Mouse (Mus musculus) CH12.LX (cell line): ENCODE results near the gene Wasf3. TPM values are rescaled to one million over a fixed set of nuclear protein-coding genes. Genes with fewer than 3 reads are reported as not detected.
"Not testable (repeated sequence)": the region's sequence is repeated elsewhere in the genome, so short reads cannot be mapped to it uniquely, and the experiment has no call there.

Experiments
- DNase-seq: peaks from one replicate; pipeline ENCODE4 v3.0.0-alpha.2; 2013; ENCODE audit errors: extremely low read depth
- H3K27ac ChIP-seq: 2 replicates; pipeline ENCODE4 v1.5.1; 2012; ENCODE audit warnings: low read depth, mild to moderate bottlenecking, control low read depth, moderate library complexity; ENCODE audit not compliant: insufficient read depth
- H3K27me3 ChIP-seq: replicated peaks from 2 replicates; pipeline ENCODE3; 2012; ENCODE audit warnings: inconsistent platforms
- H3K36me3 ChIP-seq, 2 experiments: replicated peaks in 1 of 2; 2 replicates each; pipeline versions ENCODE3 to v1.6.1; 2012; ENCODE audit warnings: inconsistent platforms in 1 of 2, low read length in 1 of 2, mild to moderate bottlenecking in 1 of 2, mixed read lengths in 1 of 2, moderate library complexity in 1 of 2; ENCODE audit not compliant: control insufficient read depth in 1 of 2, insufficient read depth in 1 of 2
- H3K4me1 ChIP-seq, 2 experiments: 2 replicates each; pipeline ENCODE4 v1.6.1; 2012; ENCODE audit warnings: inconsistent platforms in 1 of 2, moderate library complexity in 1 of 2; ENCODE audit not compliant: insufficient read depth in 2 of 2, control insufficient read depth in 1 of 2
- H3K4me2 ChIP-seq: 2 replicates; pipeline ENCODE4 v1.6.1; 2012; ENCODE audit warnings: low read depth, mild to moderate bottlenecking, control low read depth; ENCODE audit not compliant: poor library complexity, insufficient read depth, severe bottlenecking
- H3K4me3 ChIP-seq, 3 experiments: fragments of 150-350 bp in 1 of 3; sonication (generic) in 1 of 3; replicated peaks in 1 of 3; 2 replicates each; pipeline versions ENCODE3 to v1.5.1; 2011 to 2012; ENCODE audit warnings: low read depth in 2 of 3, low read length in 2 of 3, mild to moderate bottlenecking in 2 of 3, moderate library complexity in 2 of 3, control low read depth in 1 of 3, improper control_type of control experiment in 1 of 3, inconsistent platforms in 1 of 3, mixed read lengths in 1 of 3; ENCODE audit not compliant: poor library complexity in 1 of 3
- H3K79me2 ChIP-seq: replicated peaks from 2 replicates; pipeline ENCODE4 v1.6.1; 2012; ENCODE audit warnings: mild to moderate bottlenecking, moderate library complexity; ENCODE audit not compliant: control insufficient read depth, poor library complexity, insufficient read depth, severe bottlenecking; ENCODE audit errors: extremely low read depth
- H3K9ac ChIP-seq: 2 replicates; pipeline ENCODE4 v1.6.1; 2012; ENCODE audit warnings: low read depth, mild to moderate bottlenecking, control low read depth, moderate library complexity; ENCODE audit not compliant: insufficient read depth
- H3K9me3 ChIP-seq: replicated peaks from 2 replicates; pipeline ENCODE3; 2012; ENCODE audit warnings: low read length, inconsistent platforms, mixed read lengths
- dilution Hi-C: fragments of 300-500 bp; cut with MboI; formaldehyde crosslinking; loops from 2 replicates; pipeline ENCODE4 v1.14.3; 2020; ENCODE audit warnings: low sequenced_read_pairs; ENCODE audit not compliant: extremely low pct_unique_long_range_greater_than_20kb, extremely low pct_ligation_motif_present
- in situ Hi-C: fragments of 300-500 bp; cut with MboI; formaldehyde crosslinking; loops from 3 replicates; pipeline ENCODE4 v1.14.3; 2019; ENCODE audit warnings: low sequenced_read_pairs, low pct_ligation_motif_present, low pct_unique_long_range_greater_than_20kb, mixed read lengths
- polyA plus RNA-seq: library from polyadenylated mRNA; unstranded; fragments of >175 nt; gene quantifications from 2 replicates; pipeline ENCODE4 v1.2.1, GENCODE M21; 2012; ENCODE audit warnings: low read depth; ENCODE audit not compliant: insufficient read length
- total RNA-seq, 2 experiments: library from RNA; depleted of rRNA; stranded (reverse); fragments of 300-350 nt in 1 of 2; fragments of >200 nt in 1 of 2; gene quantifications; 2 replicates each; pipeline ENCODE4 v1.2.3; 2012 to 2014

Wasf3 gene
- total and polyA plus RNA-seq, 3 experiments = not detected

DNA sequence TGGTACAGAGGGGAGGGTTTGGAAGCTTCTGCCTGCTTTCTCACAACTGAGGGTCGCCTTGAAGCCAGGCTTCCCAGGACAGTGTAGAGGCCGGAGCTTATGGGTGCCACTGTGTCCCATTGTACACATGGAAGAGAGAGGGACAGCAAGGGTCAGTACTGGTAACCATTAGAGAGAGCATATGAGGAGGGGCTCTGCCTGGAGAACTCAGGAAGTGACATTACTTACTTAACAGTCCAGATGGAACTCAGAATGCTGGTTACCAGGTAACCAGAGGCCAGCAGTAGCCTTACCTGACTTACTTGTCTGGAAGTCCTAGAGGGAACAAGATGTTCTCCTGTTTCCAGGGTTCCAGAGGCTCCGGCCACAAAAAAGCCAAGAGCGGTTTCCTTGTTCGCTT lies 117.3 kb downstream of the Wasf3 start, which contains the start of gene 4930449I24Rik:
TSS of gene 4930449I24Rik (plus strand) at position 301 of the 400 bp plus-strand sequence.
- H3K79me2 ChIP-seq, dilution Hi-C loops, H3K27me3 ChIP-seq, DNase-seq, H3K27ac ChIP-seq, in situ Hi-C loops, H3K4me3 ChIP-seq, H3K4me2 ChIP-seq, H3K36me3 ChIP-seq, H3K9me3 ChIP-seq, H3K9ac ChIP-seq, H3K4me1 ChIP-seq: not testable (repeated sequence)

DNA sequence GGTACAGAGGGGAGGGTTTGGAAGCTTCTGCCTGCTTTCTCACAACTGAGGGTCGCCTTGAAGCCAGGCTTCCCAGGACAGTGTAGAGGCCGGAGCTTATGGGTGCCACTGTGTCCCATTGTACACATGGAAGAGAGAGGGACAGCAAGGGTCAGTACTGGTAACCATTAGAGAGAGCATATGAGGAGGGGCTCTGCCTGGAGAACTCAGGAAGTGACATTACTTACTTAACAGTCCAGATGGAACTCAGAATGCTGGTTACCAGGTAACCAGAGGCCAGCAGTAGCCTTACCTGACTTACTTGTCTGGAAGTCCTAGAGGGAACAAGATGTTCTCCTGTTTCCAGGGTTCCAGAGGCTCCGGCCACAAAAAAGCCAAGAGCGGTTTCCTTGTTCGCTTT lies 129.0 kb downstream of the Wasf3 start, which contains the start of gene Gm3402:
TSS of gene Gm3402 (plus strand) at position 301 of the 400 bp plus-strand sequence.
- in situ Hi-C loops = not testable (repeated sequence)

More for the DNA sequence above, 129.0 kb downstream of the Wasf3 start, which contains the start of gene Gm3402:
- H3K36me3 ChIP-seq, H3K27me3 ChIP-seq, H3K4me2 ChIP-seq, dilution Hi-C loops, H3K4me3 ChIP-seq, H3K9me3 ChIP-seq, H3K4me1 ChIP-seq, H3K27ac ChIP-seq, H3K9ac ChIP-seq, H3K79me2 ChIP-seq, DNase-seq: not testable (repeated sequence)

Other genes starting within 250 kb of the Wasf3 start
- gene Gm5565, start 224.4 kb upstream of the Wasf3 start, total RNA-seq (2012; rRNA removed) = not detected in 2 replicates
- not detected in 2 replicates for gene Gm5565, start 224.4 kb upstream of the Wasf3 start, total RNA-seq (2014; rRNA removed)
- gene Gm5565, start 224.4 kb upstream of the Wasf3 start, polyA plus RNA-seq = not detected in 2 replicates
- not detected in 2 replicates for gene Gm6309, start 214.3 kb upstream of the Wasf3 start, total RNA-seq (2012; rRNA removed)
- gene Gm6309, start 214.3 kb upstream of the Wasf3 start, total RNA-seq (2014; rRNA removed) = not detected in 2 replicates
- gene Gm6309, start 214.3 kb upstream of the Wasf3 start, polyA plus RNA-seq = not detected in 2 replicates
- gene 1700001J03Rik, start 199.7 kb upstream of the Wasf3 start, total RNA-seq (2012; rRNA removed) = not detected in 2 replicates
- not detected in 2 replicates for gene 1700001J03Rik, start 199.7 kb upstream of the Wasf3 start, total RNA-seq (2014; rRNA removed)
- gene 1700001J03Rik, start 199.7 kb upstream of the Wasf3 start, polyA plus RNA-seq = 0.44 TPM in 1 of 2 replicates, not detected in the other
- gene Rnf6, start 163.4 kb upstream of the Wasf3 start, total RNA-seq (2012; rRNA removed) = 20.7 and 21.4 TPM in 2 replicates
- gene Rnf6, start 163.4 kb upstream of the Wasf3 start, total RNA-seq (2014; rRNA removed) = 15.9 and 19.1 TPM in 2 replicates
- gene Rnf6, start 163.4 kb upstream of the Wasf3 start, polyA plus RNA-seq = 22.7 and 24.1 TPM in 2 replicates
- gene Cdk8, start 153.8 kb upstream of the Wasf3 start, total RNA-seq (2012; rRNA removed) = 52.6 and 55.0 TPM in 2 replicates
- 99.1 and 112 TPM in 2 replicates for gene Cdk8, start 153.8 kb upstream of the Wasf3 start, total RNA-seq (2014; rRNA removed)
- gene Cdk8, start 153.8 kb upstream of the Wasf3 start, polyA plus RNA-seq = 65.4 and 69.9 TPM in 2 replicates
- gene Gm6408, start 97.0 kb downstream of the Wasf3 start, total RNA-seq (2012; rRNA removed) = not detected in 2 replicates
- gene Gm6408, start 97.0 kb downstream of the Wasf3 start, total RNA-seq (2014; rRNA removed) = not detected in 2 replicates
- not detected in 2 replicates for gene Gm6408, start 97.0 kb downstream of the Wasf3 start, polyA plus RNA-seq
- gene Gm6370, start 106.4 kb downstream of the Wasf3 start, total RNA-seq (2012; rRNA removed) = not detected in 2 replicates
- gene Gm6370, start 106.4 kb downstream of the Wasf3 start, total RNA-seq (2014; rRNA removed) = not detected in 2 replicates
- gene Gm6370, start 106.4 kb downstream of the Wasf3 start, polyA plus RNA-seq = not detected in 2 replicates
- not detected in 2 replicates for gene 4930449I24Rik, start 117.4 kb downstream of the Wasf3 start, total RNA-seq (2012; rRNA removed)
- gene 4930449I24Rik, start 117.4 kb downstream of the Wasf3 start, total RNA-seq (2014; rRNA removed) = not detected in 2 replicates
- gene 4930449I24Rik, start 117.4 kb downstream of the Wasf3 start, polyA plus RNA-seq = not detected in 2 replicates
- not detected in 2 replicates for gene Gm3402, start 129.1 kb downstream of the Wasf3 start, total RNA-seq (2012; rRNA removed)
- gene Gm3402, start 129.1 kb downstream of the Wasf3 start, total RNA-seq (2014; rRNA removed) = not detected in 2 replicates
- not detected in 2 replicates for gene Gm3402, start 129.1 kb downstream of the Wasf3 start, polyA plus RNA-seq
- not detected in 2 replicates for gene Gm3404, start 140.8 kb downstream of the Wasf3 start, total RNA-seq (2012; rRNA removed)
- gene Gm3404, start 140.8 kb downstream of the Wasf3 start, total RNA-seq (2014; rRNA removed) = not detected in 2 replicates
- not detected in 2 replicates for gene Gm3404, start 140.8 kb downstream of the Wasf3 start, polyA plus RNA-seq
- not detected in 2 replicates for gene Gm3409, start 152.7 kb downstream of the Wasf3 start, total RNA-seq (2012; rRNA removed)
- not detected in 2 replicates for gene Gm3409, start 152.7 kb downstream of the Wasf3 start, total RNA-seq (2014; rRNA removed)
- not detected in 2 replicates for gene Gm3409, start 152.7 kb downstream of the Wasf3 start, polyA plus RNA-seq
- not detected in 2 replicates for gene Gm3415, start 171.2 kb downstream of the Wasf3 start, total RNA-seq (2012; rRNA removed)
- not detected in 2 replicates for gene Gm3415, start 171.2 kb downstream of the Wasf3 start, total RNA-seq (2014; rRNA removed)
- gene Gm3415, start 171.2 kb downstream of the Wasf3 start, polyA plus RNA-seq = not detected in 2 replicates
- not detected in 2 replicates for gene Gpr12, start 200.3 kb downstream of the Wasf3 start, total RNA-seq (2012; rRNA removed)
- not detected in 2 replicates for gene Gpr12, start 200.3 kb downstream of the Wasf3 start, total RNA-seq (2014; rRNA removed)
- gene Gpr12, start 200.3 kb downstream of the Wasf3 start, polyA plus RNA-seq = not detected in 2 replicates